Mouse (Mus musculus): ENCODE data around the gene Vmn1r70. TPM values are rescaled to one million over a fixed set of nuclear protein-coding genes. Genes with fewer than 3 reads are reported as not detected.

Vmn1r70 gene
- polyA plus RNA-seq (2014; fragmentation: Nextera tagmentation; extraction: Ambion mirVana): not detected in 2 replicates

GRCm38 (mm10) chr7:10631232-10631631 lies at the start of gene Vmn1r70:
TSS of gene Vmn1r70 (plus strand) at chr7:10631532.
- DNase-seq (ENCODE audit: low spot score) (no peak), ATAC-seq (replicated peaks; ENCODE audit: low FRiP score) (no peak)
- WGBS: 53% methylated on average over 1 of the region's 1 CpGs
- Histone ChIP-seq H3K4me1 (replicated peaks; ENCODE audit: control insufficient read depth, insufficient read depth, low read length) (no peaks in the 10 kb centered on the region), H3K9ac (ENCODE audit: low read depth, low read length) (no peak within 1 kb of the TSS), H3K4me2 (no peak within 1 kb of the TSS), H3K9me3 (ENCODE audit: control insufficient read depth, low read length) (peaks cover 18% of the 10 kb centered on the region), H3K27me3 (replicated peaks; ENCODE audit: control insufficient read depth, insufficient read depth, low read length) (no peaks in the 10 kb centered on the region), H3K4me3 (ENCODE audit: low read depth, low read length) (no peak within 1 kb of the TSS), H3K36me3 (ENCODE audit: control insufficient read depth, insufficient read depth, low read length) (no peaks in the 10 kb centered on the region), H3K27ac (ENCODE audit: low read depth, low read length) (no peak within 1 kb of the TSS)

DNA sequence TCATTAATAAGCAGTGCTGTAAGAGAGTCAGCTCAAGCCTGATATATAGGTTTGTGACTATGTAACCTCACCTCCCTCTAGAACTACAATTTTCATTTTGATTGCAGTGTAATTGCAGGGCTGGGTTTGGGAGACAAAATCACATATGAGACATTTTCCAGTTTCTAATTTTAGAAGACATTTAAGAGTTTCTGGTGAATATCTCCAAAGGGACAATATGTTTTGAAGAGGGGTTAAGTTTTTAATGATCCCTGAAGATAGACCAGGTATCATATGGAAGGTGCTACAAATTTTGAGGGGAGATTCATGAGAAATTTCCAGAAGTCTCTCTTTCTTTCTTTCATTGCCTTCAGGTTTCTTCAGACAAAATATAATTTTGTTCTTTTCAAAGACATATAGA lies 17.8 kb upstream of the Vmn1r70 start, which contains the start of gene Vmn1r69:
Vmn1r69 (minus strand) TSS at position 101 of the 400 bp plus-strand sequence.
- H3K27me3 ChIP-seq (replicated peaks; ENCODE audit: control insufficient read depth, insufficient read depth, low read length): no peaks in the 10 kb centered on the region
- no peak for ATAC-seq (replicated peaks; ENCODE audit: low FRiP score)
- DNase-seq (ENCODE audit: low spot score): no peak
- H3K4me3 ChIP-seq (ENCODE audit: low read depth, low read length): no peak within 1 kb of the TSS
- 0 out of 2 replicates have a peak, but pooled peaks cover 2% of the 10 kb centered on the region for H3K9me3 ChIP-seq (ENCODE audit: control insufficient read depth, low read length)
- H3K36me3 ChIP-seq (ENCODE audit: control insufficient read depth, insufficient read depth, low read length): no peaks in the 10 kb centered on the region
- H3K4me1 ChIP-seq (replicated peaks; ENCODE audit: control insufficient read depth, insufficient read depth, low read length): no peaks in the 10 kb centered on the region
- H3K9ac ChIP-seq (ENCODE audit: low read depth, low read length): no peak within 1 kb of the TSS
- H3K27ac ChIP-seq (ENCODE audit: low read depth, low read length): no peak within 1 kb of the TSS
- no peak within 1 kb of the TSS for H3K4me2 ChIP-seq

Other genes with a start within 250 kb of the Vmn1r70 start
- not detected in 2 replicates for gene Vmn1r67, start 188.2 kb upstream of the Vmn1r70 start, polyA plus RNA-seq (2014; fragmentation: Nextera tagmentation; extraction: Ambion mirVana)
- 9.9 and 10.5 TPM in 2 replicates for gene Zik1, start 136.1 kb upstream of the Vmn1r70 start, polyA plus RNA-seq (2014; fragmentation: Nextera tagmentation; extraction: Ambion mirVana)
- gene Vmn1r68, start 73.0 kb upstream of the Vmn1r70 start, polyA plus RNA-seq (2014; fragmentation: Nextera tagmentation; extraction: Ambion mirVana): not detected in 2 replicates
- not detected in 2 replicates for gene Vmn1r69, start 17.9 kb upstream of the Vmn1r70 start, polyA plus RNA-seq (2014; fragmentation: Nextera tagmentation; extraction: Ambion mirVana)
- not detected in 2 replicates for gene Nlrp4b, start 56.3 kb downstream of the Vmn1r70 start, polyA plus RNA-seq (2014; fragmentation: Nextera tagmentation; extraction: Ambion mirVana)
- not detected in 2 replicates for gene Vmn1r71, start 122.8 kb downstream of the Vmn1r70 start, polyA plus RNA-seq (2014; fragmentation: Nextera tagmentation; extraction: Ambion mirVana)